Mouse (Mus musculus): ENCODE data around the gene Steap3. TPM values are rescaled to one million over a fixed set of nuclear protein-coding genes. Genes with fewer than 3 reads are reported as not detected.

Gene Steap3
- polyA plus RNA-seq, 1 experiment from 2014 or later = 3.8 TPM

DNA sequence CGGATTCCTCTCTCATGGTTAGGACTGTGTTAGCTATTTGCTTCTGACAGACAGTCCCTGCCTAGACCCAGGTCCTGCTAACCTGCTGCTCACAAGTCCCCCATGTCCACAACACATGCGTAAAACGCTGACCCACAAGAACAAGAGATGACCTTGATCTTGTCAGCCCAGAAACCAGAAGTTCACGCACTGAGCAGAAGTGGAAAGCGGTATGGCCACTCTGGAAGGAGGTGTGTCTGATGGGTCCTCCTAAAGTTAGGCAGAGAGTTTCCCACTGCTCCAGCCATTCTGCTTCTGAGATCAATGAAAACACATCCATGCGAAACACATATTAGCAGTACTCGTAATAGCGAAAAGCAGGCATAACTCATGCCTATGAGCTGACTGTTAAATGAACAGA, 25.6 kb downstream of the Steap3 start:
- DNase-seq (ENCODE audit: low spot score) (no peak), ATAC-seq (ENCODE audit: low FRiP score) (no peak)
- Histone ChIP-seq H3K27ac (ENCODE audit: low read depth, low read length) (no peak overlapping the region), H3K9ac (ENCODE audit: low read depth, low read length) (no peak overlapping the region), H3K9me3 (ENCODE audit: control insufficient read depth, low read length) (no peaks in the 10 kb centered on the region), H3K4me2 (replicated peaks; ENCODE audit: low read depth, low read length) (no peak overlapping the region), H3K27me3 (ENCODE audit: control insufficient read depth, insufficient read depth, low read length) (no peaks in the 10 kb centered on the region), H3K4me3 (ENCODE audit: low read depth, low read length) (no peak overlapping the region), H3K36me3 (ENCODE audit: control insufficient read depth, insufficient read depth, low read length) (no peaks in the 10 kb centered on the region), H3K4me1 (replicated peaks; ENCODE audit: control insufficient read depth, insufficient read depth, low read length) (no peaks in the 10 kb centered on the region)
- 91% methylated on average over 8 of the region's 8 CpGs for WGBS

DNA sequence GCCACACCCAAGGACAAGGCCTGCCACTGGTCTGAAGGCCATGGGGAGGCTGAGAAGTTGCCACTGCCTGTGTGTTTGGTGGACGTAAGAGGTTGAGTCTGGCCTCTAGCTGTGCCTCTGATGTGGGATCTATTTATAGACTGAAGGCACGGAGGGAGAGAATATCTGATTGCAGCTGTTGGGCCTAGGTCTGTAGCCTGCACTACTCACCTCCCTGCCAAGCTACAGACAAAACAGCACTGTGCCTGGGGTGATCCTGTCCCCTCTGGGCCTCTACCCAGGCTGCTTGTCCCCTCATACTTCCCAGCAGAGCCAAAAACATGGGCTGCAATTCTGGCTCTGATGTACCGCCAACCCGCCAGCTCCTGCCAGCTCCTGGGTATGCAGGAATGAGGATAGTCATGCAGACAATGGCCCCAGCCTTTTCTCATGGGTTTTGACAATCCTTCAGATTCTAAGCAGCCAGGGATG, 26.8 kb downstream of the Steap3 start:
- Histone ChIP-seq H3K4me1 (replicated peaks; ENCODE audit: control insufficient read depth, insufficient read depth, low read length) (no peaks in the 10 kb centered on the region), H3K4me2 (replicated peaks; ENCODE audit: low read depth, low read length) (no peak overlapping the region), H3K9me3 (ENCODE audit: control insufficient read depth, low read length) (no peaks in the 10 kb centered on the region), H3K9ac (ENCODE audit: low read depth, low read length) (no peak overlapping the region), H3K27me3 (ENCODE audit: control insufficient read depth, insufficient read depth, low read length) (no peaks in the 10 kb centered on the region), H3K36me3 (ENCODE audit: control insufficient read depth, insufficient read depth, low read length) (no peaks in the 10 kb centered on the region), H3K4me3 (ENCODE audit: low read depth, low read length) (no peak overlapping the region), H3K27ac (ENCODE audit: low read depth, low read length) (no peak overlapping the region)
- ATAC-seq (ENCODE audit: low FRiP score) (no peak), DNase-seq (ENCODE audit: low spot score) (no peak)
- 65% methylated on average over 4 of the region's 4 CpGs for WGBS

DNA sequence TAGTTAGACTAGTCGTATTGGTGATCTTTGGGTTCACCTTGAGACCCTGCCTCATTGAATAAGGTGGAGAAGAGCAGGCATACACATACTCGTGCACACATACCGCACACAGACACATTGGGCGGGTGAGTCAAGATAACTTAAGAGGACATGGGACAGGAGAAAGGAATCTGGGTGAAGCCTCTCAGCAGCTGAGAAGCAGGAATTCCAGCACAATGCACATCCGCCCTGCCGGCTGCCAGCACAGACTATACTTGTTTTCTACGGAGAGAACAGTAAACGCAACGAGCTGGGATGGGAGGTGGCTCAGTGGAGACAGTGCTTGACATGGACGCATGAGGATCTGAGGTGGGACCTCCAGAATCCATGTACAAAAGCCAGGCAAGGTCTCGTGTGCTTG, 27.9 kb downstream of the Steap3 start:
- Histone ChIP-seq H3K4me3 (ENCODE audit: low read depth, low read length) (no peak overlapping the region), H3K4me2 (replicated peaks; ENCODE audit: low read depth, low read length) (no peak overlapping the region), H3K9ac (ENCODE audit: low read depth, low read length) (no peak overlapping the region), H3K36me3 (ENCODE audit: control insufficient read depth, insufficient read depth, low read length) (no peaks in the 10 kb centered on the region), H3K4me1 (replicated peaks; ENCODE audit: control insufficient read depth, insufficient read depth, low read length) (no peaks in the 10 kb centered on the region), H3K27ac (ENCODE audit: low read depth, low read length) (no peak overlapping the region), H3K27me3 (ENCODE audit: control insufficient read depth, insufficient read depth, low read length) (no peaks in the 10 kb centered on the region), H3K9me3 (ENCODE audit: control insufficient read depth, low read length) (no peaks in the 10 kb centered on the region)
- 88% methylated on average over 11 of the region's 11 CpGs for WGBS
- DNase-seq (ENCODE audit: low spot score) (no peak), ATAC-seq (ENCODE audit: low FRiP score) (no peak)

DNA sequence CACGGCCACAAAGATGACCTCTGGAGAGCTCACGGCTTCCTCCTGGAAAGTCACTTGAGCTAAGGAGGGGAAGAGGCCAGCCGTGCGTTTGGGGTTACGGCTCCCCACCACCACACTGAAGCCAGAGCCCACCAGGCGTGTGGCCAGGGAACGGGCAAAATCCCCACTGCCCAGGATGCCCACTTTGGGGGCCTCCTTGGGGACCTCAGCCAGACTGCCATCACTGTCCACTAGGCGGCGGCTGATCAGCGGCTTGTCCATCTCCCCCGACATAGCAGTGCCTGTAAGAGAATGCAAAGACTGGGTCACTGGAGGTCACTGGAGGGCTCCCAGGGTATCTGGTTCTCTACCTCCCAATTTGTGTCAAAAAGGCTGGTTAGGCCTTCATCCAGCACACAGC, 28.5 kb downstream of the Steap3 start:
- Histone ChIP-seq H3K4me2 (replicated peaks; ENCODE audit: low read depth, low read length) (no peak overlapping the region), H3K4me1 (replicated peaks; ENCODE audit: control insufficient read depth, insufficient read depth, low read length) (no peaks in the 10 kb centered on the region), H3K9ac (ENCODE audit: low read depth, low read length) (no peak overlapping the region), H3K27me3 (ENCODE audit: control insufficient read depth, insufficient read depth, low read length) (no peaks in the 10 kb centered on the region), H3K4me3 (ENCODE audit: low read depth, low read length) (no peak overlapping the region), H3K36me3 (ENCODE audit: control insufficient read depth, insufficient read depth, low read length) (no peaks in the 10 kb centered on the region), H3K27ac (ENCODE audit: low read depth, low read length) (no peak overlapping the region), H3K9me3 (ENCODE audit: control insufficient read depth, low read length) (no peaks in the 10 kb centered on the region)
- 84% methylated on average over 11 of the region's 11 CpGs for WGBS
- DNase-seq (ENCODE audit: low spot score) (no peak), ATAC-seq (ENCODE audit: low FRiP score) (no peak)

DNA sequence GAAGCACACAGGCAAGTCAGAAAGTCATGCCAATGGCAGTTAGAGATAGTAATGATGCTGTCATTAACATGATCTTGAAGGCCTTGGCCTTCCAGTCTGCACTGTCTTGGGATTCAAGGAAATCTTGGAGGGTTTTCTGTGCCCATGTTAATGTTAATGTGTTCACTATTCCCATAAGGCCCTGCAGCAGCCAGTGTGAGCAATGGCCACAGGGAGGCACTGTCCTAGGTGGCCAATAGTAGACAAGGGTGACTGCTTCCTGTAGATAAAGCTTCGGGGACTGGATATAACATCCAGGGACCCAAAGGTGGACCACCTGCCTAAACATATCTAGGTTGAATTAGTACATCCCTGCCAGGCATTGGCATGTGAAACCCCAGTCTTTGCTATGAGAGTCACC, 35.4 kb downstream of the Steap3 start:
- DNase-seq (ENCODE audit: low spot score) = no peak
- Histone ChIP-seq H3K4me2 (replicated peaks; ENCODE audit: low read depth, low read length) (no peak overlapping the region), H3K4me3 (ENCODE audit: low read depth, low read length) (no peak overlapping the region), H3K9me3 (ENCODE audit: control insufficient read depth, low read length) (no peaks in the 10 kb centered on the region), H3K27me3 (ENCODE audit: control insufficient read depth, insufficient read depth, low read length) (no peaks in the 10 kb centered on the region), H3K4me1 (replicated peaks; ENCODE audit: control insufficient read depth, insufficient read depth, low read length) (no peaks in the 10 kb centered on the region), H3K9ac (ENCODE audit: low read depth, low read length) (no peak overlapping the region), H3K36me3 (ENCODE audit: control insufficient read depth, insufficient read depth, low read length) (no peaks in the 10 kb centered on the region), H3K27ac (ENCODE audit: low read depth, low read length) (no peak overlapping the region)
- ATAC-seq (ENCODE audit: low FRiP score) = no peak
- WGBS = 95% methylated on average over 1 of the region's 1 CpGs

DNA sequence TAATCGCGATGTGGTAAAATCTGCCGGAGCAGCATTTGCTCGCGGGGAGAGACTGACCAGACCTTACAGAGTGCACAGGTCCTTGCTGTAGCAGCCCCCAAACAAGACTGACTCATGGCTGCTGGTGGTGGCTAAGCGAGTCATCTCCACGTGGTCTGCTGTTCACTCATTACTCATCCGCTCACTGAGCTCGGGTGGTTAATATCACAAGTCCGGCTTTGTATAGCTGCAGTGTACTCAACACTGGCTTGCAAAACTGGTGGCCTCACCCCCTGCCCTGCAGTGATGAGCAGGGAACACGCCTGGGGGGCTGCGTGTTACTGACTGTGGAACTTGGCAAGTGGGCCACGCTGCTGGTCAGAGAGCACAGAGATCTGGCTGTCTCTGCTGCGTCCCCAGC, 36.1 kb downstream of the Steap3 start:
- Histone ChIP-seq H3K36me3 (ENCODE audit: control insufficient read depth, insufficient read depth, low read length) (no peaks in the 10 kb centered on the region), H3K4me1 (replicated peaks; ENCODE audit: control insufficient read depth, insufficient read depth, low read length) (no peaks in the 10 kb centered on the region), H3K4me3 (ENCODE audit: low read depth, low read length) (no peak overlapping the region), H3K27ac (ENCODE audit: low read depth, low read length) (no peak overlapping the region), H3K4me2 (replicated peaks; ENCODE audit: low read depth, low read length) (no peak overlapping the region), H3K9me3 (ENCODE audit: control insufficient read depth, low read length) (no peaks in the 10 kb centered on the region), H3K9ac (ENCODE audit: low read depth, low read length) (no peak overlapping the region), H3K27me3 (ENCODE audit: control insufficient read depth, insufficient read depth, low read length) (no peaks in the 10 kb centered on the region)
- WGBS = 88% methylated on average over 14 of the region's 14 CpGs
- no peak for ATAC-seq (ENCODE audit: low FRiP score)
- no peak for DNase-seq (ENCODE audit: low spot score)

DNA sequence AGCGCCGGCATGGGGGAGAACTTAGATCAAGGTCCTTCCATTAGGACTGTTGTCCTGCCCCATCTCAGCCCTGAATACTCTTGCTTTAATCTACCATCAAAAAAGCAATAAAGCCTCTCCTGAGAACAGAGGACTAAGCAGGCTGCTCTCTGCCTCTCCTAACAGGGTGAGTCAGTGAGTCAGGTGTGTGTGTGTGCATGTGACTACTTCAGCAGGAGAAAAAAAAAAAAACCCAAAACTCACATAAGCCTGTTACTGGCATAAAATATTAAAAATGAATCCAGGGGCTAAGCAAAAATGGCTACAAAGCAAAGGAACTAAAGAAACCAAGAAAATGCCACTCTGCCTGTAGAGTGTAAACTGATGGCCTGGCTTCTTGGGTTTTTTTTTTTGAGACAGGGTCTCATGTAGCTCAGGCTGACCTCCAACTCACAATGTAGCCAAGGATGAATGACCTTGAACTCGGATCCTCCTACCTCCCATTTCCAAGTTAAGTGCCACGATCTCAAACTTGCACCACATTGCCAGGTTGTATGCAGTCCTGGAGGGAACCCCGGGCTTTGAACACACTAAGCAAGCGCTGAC, 36.8 kb downstream of the Steap3 start:
- Histone ChIP-seq H3K27me3 (ENCODE audit: control insufficient read depth, insufficient read depth, low read length) (no peaks in the 10 kb centered on the region), H3K4me1 (replicated peaks; ENCODE audit: control insufficient read depth, insufficient read depth, low read length) (no peaks in the 10 kb centered on the region), H3K36me3 (ENCODE audit: control insufficient read depth, insufficient read depth, low read length) (no peaks in the 10 kb centered on the region), H3K9ac (ENCODE audit: low read depth, low read length) (no peak overlapping the region), H3K4me3 (ENCODE audit: low read depth, low read length) (no peak overlapping the region), H3K9me3 (ENCODE audit: control insufficient read depth, low read length) (no peaks in the 10 kb centered on the region), H3K27ac (ENCODE audit: low read depth, low read length) (no peak overlapping the region), H3K4me2 (replicated peaks; ENCODE audit: low read depth, low read length) (no peak overlapping the region)
- 90% methylated on average over 6 of the region's 6 CpGs for WGBS
- ATAC-seq (ENCODE audit: low FRiP score) (no peak), DNase-seq (ENCODE audit: low spot score) (no peak)

DNA sequence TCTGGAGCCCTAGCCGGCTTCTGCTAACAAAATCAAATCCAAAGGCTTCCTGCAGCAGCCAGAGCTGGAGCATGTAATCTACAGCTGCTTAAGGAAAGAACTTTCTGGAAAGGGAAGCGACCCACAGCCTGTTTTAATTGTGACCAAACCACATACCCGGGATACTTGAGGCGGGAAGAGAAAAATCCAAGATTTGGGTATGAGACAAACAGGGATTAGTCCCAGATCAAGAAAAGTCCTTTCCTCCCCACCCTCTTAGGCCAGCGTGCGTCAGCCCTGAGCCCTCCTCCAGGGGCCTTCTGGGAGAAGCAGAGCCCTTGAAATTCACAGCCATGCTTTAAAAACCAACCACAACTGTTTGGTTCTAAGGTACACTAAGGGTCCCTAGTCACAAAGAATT, 40.3 kb downstream of the Steap3 start:
- Histone ChIP-seq H3K9me3 (ENCODE audit: control insufficient read depth, low read length) (no peaks in the 10 kb centered on the region), H3K4me1 (replicated peaks; ENCODE audit: control insufficient read depth, insufficient read depth, low read length) (no peaks in the 10 kb centered on the region), H3K27me3 (ENCODE audit: control insufficient read depth, insufficient read depth, low read length) (no peaks in the 10 kb centered on the region), H3K4me3 (ENCODE audit: low read depth, low read length) (no peak overlapping the region), H3K27ac (ENCODE audit: low read depth, low read length) (no peak overlapping the region), H3K36me3 (ENCODE audit: control insufficient read depth, insufficient read depth, low read length) (no peaks in the 10 kb centered on the region), H3K4me2 (replicated peaks; ENCODE audit: low read depth, low read length) (no peak overlapping the region), H3K9ac (ENCODE audit: low read depth, low read length) (no peak overlapping the region)
- 77% methylated on average over 6 of the region's 6 CpGs for WGBS
- ATAC-seq (ENCODE audit: low FRiP score) = no peak
- DNase-seq (ENCODE audit: low spot score) = no peak

DNA sequence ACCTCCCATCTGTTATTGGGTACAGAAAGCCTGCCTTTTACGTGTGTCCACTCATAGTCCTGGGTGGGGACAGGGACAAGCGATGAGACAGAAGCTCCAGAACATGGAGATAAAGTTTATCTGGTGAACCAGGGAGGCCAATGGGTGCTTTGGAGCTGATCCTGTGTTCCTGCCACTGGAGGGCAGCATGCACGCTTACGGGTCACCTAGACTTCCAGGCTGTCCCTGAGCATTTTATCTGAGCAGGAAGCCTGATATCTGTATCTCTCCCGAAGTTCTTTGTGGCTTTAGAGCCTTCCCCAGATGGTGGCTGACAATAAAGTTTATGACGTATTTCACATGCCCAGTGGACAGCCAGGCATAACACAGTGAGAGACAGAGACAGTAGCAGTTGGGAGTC, 41.2 kb downstream of the Steap3 start:
- Histone ChIP-seq H3K4me3 (ENCODE audit: low read depth, low read length) (no peak overlapping the region), H3K4me2 (replicated peaks; ENCODE audit: low read depth, low read length) (no peak overlapping the region), H3K27me3 (ENCODE audit: control insufficient read depth, insufficient read depth, low read length) (no peaks in the 10 kb centered on the region), H3K9ac (ENCODE audit: low read depth, low read length) (no peak overlapping the region), H3K36me3 (ENCODE audit: control insufficient read depth, insufficient read depth, low read length) (no peaks in the 10 kb centered on the region), H3K4me1 (replicated peaks; ENCODE audit: control insufficient read depth, insufficient read depth, low read length) (no peaks in the 10 kb centered on the region), H3K27ac (ENCODE audit: low read depth, low read length) (no peak overlapping the region), H3K9me3 (ENCODE audit: control insufficient read depth, low read length) (no peaks in the 10 kb centered on the region)
- DNase-seq (ENCODE audit: low spot score) (peak; percentile 58), ATAC-seq (ENCODE audit: low FRiP score) (no peak)
- WGBS = 45% methylated on average over 6 of the region's 6 CpGs

Data from hindbrain, embryonic 11.5 days (tissue).